Mouse (Mus musculus): Measurements from ENCODE around the gene Jun.

- no peak for TF ChIP-seq CTCF (IDR thresholded peaks at IDR 0.05; ENCODE audit: control insufficient read depth, insufficient read depth, insufficient read length)
- no peak for TF ChIP-seq MYOD1 (IDR thresholded peaks at IDR 0.05; ENCODE audit: control insufficient read depth, insufficient read length, low read depth)
- TF ChIP-seq MAX (IDR thresholded peaks at IDR 0.05): no peak
Measured at GRCm38 (mm10) chr4:95075591-95076002, 23.6 kb upstream of the Jun start.

Measured in C2C12 (cell line).